Mouse (Mus musculus): ENCODE measurements at regions not wholly inside any gene's neighbourhood (a gene's known extent, or its start where the extent isn't known, plus 50 kb on each side); places are given as distances from the start of the nearest gene placed in this dataset.

DNA sequence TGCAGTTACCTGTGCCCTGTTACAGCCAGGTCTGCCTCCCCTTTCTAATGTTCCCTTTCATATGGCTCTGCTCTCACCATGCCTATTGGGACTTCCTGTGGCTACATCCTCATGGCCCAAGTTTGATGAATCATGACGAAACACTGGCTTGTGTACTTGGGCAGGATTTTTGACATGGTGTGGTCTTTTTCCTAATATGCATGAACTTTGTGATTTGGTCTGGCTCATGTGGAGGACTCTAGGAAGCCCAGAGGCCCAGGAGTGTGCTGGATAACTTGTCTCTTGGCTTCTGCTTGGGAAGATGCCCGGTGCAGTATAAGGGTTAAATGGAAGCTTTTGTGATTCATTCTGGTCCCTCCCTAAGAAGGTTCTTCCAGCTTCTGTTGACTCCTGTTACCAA is 184.0 kb upstream of the Bcl6 start:
- TF ChIP-seq POLR2A (IDR thresholded peaks at IDR 0.05; ENCODE audit: low read depth, low read length) (no peak), CTCF (IDR thresholded peaks at IDR 0.05; ENCODE audit: extremely low read depth, insufficient read depth, insufficient read length, insufficient replicate concordance) (no peak)

All from spleen, adult 2 months (tissue).